Mouse (Mus musculus) ovary, postnatal 14 days (tissue): ENCODE data around the gene Prrc2b.

Source experiments
- DNase-seq: peaks from one replicate; pipeline ENCODE4 v3.0.0; 2022; ENCODE audit warnings: low spot score

The Prrc2b gene

DNA sequence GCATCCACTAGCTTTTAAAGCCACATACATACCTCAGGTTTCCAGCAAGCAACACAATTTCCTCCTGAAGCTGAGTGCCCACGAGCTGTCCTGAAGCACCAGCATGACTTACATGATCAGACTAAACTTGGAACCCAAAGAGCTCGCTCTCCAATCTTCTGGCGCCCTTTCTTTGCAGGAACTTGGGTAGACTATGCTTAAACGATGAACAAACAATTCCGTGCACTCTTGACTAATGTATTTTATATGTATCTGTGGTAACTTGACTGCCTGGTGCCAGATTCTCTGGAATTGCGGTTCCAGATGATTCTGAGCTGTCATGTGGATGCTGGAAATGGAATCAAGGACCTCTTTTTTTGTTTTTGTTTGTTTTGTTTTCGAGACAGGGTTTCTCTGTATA lies 84.6 kb downstream of the Prrc2b start:
- no peak for DNase-seq

DNA sequence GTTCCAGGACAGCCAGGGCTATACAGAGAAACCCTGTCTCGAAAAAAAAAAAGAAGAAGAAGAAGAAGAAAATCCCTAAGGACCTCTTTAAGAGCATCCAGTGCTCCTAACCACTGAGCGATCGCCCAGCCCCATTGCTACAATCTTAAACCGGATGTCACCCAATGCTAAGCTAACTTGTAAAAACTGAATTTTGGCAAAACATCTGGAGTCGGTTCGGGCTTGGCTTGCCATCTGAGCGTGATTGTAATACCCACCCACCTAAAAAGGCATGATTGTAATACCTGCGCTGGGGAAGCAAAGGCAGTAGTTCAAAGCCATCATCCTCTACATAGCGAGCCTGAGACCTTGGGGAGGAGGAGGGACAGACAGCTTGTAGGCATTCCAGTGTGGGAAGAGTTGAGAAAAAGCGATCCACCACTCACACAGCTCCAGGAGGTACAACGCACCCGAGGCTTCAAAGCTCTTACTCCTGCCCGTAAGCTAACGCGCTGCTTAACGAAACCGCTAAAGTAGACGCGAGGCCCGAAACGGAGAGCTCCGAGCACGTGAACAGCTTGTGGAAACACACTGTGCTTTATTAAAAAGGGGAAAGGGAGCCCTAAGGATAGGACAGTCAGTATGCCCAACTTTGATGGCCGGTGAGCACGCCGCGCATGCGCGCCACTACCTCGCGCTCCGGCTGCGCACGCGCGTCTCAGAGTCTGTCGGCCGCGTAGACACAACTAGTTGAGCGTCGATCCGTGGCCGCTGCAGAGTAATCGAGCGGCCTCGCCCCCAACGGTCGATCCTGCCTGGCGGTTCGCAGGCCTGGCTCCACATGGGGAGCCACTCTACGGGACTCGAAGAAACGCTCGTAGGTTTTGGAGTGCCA lies 85.2 kb downstream of the Prrc2b start, which contains the start of gene Pomt1:
Gene Pomt1 (plus strand): TSS at position 705 of the 874 bp plus-strand sequence.
- peak; percentile 87 for DNase-seq

DNA sequence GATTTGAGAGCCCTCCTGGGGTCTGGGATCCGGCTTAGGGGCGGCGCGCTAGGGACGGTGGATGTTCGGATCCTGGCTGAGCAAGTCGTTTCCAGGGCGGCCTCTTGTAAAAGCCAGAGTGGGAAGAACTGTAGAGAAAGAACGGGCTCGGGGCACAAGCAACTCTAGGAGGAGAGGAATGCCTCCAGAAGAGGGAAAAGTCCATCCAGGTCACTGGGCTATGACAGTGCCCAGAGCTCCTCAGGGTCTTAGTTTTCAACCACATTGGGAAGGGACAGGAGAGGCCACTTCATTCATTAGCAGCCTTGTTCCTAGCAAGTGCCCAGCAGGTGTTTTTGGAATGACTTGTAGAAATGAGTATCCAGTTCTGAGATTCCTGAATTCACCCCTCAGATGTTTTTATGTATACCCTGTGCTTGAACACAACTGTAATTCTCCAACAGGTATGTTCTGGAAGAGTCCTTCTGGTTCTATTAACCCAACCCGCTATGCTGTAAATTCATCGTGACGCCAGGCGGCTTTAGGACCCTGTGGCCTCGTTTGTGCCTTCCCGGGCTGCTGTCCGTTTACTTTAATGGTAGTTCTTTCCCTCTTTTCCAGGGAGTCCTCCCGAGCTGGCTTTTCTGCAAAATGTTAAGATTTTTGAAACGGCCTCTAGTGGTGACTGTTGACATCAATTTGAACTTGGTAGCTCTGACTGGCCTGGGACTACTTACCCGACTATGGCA lies 86.0 kb downstream of the Prrc2b start:
- DNase-seq = peak; percentile 33

DNA sequence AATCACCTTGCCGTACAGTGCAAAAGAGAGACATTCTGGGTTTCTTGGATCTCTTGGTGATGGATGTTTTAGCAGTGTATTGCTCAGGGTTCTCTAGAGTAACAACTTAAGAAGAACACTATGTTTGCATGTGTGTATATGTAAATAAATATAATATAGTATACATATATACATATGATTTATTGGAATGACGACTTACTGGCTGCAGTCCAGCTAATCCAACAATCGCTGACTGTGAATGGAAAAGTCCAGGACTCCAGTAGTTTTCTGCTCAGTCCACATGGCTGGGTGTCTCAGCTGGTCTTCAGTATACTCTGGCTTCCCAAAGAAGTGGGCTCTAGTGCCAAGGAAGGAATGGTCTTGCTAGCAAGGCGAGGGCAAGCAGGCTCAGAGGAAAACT lies 86.7 kb downstream of the Prrc2b start:
- no peak for DNase-seq

DNA sequence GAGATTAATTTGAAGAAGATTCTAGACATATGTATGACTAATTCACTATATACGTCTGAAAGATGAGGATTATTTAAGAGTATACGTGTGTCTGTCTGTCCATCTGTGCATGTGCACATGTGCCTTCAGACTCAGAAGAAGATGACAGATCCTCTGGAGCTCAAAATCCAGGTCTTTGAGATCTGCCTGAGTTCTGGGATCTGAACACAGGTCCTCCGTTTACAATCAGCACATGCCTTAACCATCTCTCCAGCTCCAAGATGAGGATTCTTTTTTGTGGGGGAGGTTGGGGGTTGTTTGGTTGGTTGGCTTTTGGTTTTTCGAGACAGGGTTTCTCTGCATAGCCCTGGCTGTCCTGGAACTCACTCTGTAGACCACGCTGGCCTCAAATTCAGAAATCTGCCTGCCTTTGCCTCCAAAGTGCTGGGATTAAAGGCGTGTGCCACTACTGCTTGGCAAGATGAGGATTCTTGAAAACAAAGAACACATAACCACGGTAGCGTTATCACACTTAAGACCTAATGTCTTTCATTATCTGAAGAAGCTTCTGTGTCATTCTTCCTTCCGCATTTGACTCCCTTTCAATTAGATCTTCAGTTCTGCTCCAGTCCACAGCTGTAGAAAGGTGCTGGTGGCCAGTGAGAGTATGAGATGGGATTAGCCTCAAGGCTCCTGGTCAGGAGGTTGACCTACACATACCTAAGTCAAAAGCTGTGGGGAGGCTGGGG lies 88.0 kb downstream of the Prrc2b start:
- no peak for DNase-seq

DNA sequence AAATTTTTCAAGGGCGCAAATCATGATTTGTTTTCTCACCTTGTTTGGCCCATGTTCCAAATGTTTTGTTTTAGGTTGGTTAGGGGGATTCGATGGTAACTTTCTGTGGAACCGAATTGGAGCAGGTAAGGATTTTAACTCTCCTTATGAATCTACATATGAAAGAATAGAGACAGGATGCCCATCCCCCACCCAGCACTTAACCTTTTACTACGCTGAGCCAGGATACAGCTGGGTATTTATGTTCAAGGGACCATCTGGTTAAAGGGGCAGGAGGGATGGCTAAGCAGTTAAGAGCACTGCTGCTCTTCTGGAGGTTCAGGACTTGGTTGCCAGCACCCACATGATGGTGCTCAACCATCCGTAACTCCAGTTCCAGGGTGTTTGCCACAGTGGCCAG lies 89.7 kb downstream of the Prrc2b start:
- no peak for DNase-seq

DNA sequence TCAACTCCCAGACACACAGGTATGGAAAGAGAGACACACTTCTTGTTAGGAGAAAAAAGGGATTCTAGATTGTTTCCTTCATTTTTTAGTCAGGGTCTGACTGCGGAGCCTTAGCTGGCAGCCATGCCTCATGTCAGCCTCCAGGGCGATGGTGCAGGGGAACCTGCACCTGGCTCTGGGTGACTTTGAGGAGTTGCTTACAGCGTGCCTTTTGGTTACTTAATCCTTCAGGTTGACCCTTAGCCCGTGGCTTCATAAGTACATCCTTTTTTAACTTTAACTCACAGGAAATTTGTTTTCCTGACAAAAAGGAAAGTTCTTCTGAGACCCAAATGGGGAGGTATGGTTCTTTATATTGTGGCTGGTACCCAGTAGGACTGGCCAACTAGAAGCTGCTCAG lies 92.1 kb downstream of the Prrc2b start:
- no peak for DNase-seq

DNA sequence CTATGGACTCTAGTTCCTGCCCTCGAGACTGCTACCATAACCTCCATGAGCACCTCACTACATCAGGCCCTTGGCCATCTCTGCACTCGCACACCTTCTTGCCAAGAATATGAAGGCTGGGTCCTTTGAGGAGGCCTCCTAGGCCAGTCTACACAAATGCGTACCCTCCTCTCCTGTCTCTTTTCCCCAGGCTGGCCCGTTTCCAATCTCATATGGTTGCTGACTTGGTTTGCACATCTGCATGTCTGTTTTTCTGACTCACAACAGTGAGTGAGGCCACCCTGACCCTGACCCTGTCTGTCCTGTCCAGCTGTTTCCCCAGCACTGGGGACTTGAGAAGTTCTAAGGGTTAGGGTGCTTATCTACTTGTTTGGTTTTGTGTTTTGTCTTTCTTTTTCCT lies 95.9 kb downstream of the Prrc2b start:
- no peak for DNase-seq

DNA sequence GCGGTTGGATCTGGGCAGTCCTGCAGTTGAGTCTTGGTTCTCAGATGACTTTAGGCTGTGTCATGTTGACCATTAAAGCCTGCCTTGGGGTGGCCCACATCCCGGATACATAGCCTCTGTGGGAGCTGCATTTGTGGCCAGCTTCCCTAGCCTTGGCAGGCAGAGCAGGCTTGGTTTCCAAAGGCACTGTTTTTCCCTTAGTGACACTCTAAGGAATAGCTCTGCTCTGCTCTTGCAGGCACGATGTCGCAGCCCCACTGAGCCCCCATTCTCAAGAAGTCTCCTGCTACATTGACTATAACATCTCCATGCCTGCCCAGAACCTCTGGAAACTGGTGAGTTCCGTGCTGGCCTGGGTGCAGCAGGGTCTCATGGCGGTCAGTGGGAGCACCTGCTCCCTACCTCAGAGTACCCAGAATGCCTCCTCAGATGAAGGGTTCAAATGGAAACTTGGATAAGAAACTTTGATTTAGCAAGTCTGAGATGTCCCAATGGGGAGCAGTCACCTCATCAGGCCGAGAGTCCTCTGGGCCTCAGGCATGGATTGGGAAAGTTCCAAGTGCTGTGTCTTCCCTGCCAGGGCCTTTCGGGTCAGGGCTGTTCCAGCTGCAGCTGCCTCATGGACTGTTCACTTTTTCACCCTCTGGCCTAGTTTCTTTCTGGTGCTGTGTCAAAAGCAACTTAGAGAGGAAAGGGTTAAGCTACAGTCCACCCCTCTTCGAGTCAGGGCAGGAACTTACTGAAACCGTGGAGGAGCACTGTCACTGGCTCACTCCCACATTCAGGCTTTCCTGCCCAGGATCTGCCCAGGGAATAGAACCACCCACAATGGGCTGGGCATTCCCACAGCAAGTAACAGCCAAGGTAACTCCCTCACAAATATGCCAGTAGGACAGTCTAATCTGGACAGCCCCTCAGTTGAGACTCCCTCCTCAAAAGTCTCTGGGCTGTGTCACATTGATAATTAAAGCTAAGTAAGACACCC lies 97.8 kb downstream of the Prrc2b start:
- DNase-seq = no peak

DNA sequence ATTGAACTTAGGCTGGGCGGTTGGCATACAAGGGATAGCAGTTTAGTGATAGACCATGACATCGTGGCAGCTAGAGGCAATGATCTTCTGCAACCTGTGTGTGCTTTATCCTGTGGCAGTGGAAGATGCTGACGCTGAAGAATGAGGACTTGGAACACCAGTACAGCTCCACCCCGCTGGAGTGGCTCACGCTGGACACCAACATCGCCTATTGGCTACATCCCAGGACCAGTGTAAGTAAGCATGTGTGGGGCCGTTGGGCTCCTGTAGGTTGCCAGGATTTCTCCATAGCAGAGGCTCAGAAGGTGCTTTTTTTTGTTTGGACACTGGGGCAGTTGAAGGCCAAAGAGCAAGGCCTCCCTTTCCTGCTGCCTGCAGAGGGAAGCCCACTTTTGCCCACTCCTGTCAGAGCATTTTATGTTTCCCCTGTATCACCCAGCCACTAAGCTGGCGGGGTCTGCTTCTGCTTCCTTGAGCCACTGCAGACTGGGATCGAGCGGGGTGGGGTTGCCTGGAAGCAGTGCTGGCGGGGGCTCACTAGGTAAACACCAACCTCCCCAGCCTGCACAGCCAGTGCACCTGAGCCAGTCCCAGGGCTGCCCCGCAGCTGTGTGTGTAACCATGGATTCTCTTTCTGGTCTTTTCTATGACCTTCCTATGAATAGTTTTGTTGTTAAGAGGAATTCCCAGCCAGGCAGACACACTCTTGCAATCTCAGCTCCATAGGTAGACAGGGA lies 101.1 kb downstream of the Prrc2b start:
- DNase-seq = no peak

DNA sequence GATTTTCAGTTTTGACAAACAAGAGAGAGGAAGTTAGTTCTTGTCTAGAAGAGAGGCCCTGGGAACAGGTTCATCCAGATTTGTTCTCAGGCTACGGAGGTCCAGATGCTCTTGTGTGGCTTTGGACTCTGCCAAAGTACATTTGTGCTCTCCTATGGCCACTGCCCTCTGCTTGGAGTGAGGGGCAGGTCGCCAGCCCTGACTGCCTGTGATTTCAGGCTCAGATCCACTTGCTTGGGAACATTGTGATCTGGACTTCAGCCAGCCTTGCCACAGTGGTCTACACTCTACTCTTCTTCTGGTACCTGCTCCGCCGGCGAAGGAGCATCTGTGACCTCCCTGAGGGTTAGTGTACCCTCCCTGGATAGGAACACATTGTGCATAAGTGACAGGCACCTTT lies 101.8 kb downstream of the Prrc2b start:
- no peak for DNase-seq

DNA sequence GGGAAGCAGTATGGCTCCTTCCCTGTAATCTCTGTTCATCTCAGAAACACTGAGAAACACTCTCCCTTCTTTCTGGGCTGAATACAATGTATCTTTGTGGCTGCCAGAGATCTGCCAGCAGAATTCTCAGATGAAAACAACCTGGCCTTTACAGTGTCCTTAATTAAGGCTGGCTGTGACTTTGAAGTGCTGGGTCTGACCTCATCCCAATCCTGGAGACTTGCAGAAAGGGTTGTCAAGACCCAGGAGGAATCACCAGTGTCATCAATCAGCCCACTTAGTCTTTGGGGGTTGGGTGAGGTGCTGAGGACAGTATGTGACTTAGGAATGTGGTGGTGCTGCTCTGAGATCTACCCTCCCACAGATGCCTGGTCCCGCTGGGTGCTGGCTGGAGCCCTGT lies 102.5 kb downstream of the Prrc2b start:
- no peak for DNase-seq

DNA sequence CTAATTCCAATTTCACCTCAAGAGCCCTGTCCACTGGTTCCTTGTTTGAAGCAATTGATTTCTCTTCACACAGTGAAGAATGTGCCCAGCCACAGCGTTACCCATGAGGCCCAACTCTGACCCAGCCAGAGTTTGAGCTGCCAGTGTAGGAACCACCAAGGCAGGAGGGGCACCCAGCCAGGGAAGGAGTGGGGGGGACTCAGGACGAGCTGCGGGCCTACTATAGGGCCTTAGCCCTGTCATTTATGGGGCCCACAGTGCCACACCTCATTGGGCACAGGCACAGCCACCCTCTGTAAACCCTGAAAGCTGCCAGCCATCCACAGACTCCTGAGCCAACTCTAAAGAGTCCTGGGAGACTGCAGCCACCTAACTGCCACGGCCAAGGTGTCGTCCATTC lies 103.7 kb downstream of the Prrc2b start:
- no peak for DNase-seq

DNA sequence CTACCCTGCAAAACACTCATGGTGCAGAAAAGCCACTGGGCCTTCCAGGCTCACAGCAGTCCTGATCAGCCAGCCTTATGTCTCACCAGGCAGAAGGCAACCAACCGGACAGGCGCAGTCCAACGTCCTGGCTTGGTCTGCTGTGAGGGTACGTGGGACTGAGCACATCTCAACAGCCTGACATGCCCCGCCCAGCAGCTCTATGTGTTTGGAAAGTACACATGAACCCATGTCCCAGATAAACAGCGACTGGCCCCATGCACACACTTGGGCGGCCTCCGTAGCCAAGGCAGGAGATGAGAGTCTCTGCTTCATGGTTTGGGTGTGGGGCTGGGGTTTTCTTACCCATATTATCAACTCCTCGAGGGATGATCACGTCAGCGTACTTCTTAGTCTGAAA lies 105.4 kb downstream of the Prrc2b start:
- no peak for DNase-seq

DNA sequence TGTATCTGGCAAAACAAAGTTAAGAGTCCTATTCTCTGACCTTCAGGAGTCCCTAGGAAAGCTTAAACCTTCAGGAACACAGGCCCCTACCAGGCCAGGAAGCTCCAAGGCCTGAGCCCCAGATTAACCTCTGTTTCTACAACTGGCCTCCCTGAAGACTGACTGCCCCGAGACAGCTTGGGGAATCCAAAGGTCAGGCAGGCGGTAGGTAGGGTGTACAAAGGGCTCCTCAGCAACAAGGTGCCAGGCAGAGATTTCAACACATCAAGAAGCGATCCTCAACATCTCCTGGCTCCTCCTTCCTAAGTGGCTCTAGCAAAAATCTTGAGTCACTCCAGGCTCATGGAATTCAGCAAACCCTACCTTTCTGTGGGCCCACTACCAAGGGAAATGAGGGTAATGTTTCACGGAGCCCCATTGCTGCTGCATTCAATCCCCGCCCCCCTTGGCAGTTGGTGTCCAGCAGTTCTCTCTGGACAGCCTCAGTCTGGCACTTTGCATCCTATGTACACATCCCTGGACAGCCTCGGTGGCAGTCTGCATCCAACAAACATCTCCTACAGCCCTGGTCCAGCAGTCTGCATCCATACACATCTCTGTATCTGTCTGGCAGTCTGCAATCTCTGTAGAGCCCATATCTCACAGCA lies 108.1 kb downstream of the Prrc2b start:
- DNase-seq = no peak

DNA sequence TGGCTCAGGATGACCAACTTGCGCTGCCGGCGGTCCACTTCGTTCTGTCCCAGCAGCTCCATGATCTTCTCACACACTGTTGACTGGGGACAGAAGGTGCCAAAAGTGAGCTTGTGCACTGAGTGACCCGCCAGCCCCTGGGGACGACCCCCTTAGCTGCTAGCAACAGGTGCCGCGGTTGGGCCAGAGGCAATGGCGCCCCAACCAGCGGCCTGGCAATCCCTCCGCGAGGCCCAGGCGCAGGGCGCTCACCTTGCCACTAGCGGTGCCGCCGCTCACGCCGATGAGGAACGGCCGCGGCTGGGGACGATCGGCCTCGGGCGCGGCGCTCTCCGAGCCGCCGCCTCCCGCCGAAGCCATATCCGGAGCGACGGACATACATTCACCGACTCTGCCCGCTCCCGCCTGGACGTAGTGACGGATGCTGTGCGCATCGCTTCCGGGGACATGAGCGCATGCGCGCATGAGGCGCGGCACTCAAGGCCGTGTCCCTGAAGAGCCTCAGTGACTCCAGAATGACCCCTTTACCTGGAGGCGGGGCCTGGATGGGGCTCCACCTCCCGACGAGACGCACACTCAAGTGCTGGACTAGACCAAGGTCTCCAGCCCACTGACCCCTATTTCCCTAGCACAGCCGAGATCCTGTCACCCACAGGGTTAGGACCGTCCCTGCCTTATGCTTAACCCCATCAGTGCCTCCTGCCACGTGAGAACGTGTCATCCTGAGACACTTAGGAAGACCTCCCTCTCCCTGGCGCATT lies 109.0 kb downstream of the Prrc2b start, which contains the start of gene Uck1:
Gene Uck1 (minus strand): TSS at position 503 of the 761 bp plus-strand sequence.
- peak; percentile 77 for DNase-seq

DNA sequence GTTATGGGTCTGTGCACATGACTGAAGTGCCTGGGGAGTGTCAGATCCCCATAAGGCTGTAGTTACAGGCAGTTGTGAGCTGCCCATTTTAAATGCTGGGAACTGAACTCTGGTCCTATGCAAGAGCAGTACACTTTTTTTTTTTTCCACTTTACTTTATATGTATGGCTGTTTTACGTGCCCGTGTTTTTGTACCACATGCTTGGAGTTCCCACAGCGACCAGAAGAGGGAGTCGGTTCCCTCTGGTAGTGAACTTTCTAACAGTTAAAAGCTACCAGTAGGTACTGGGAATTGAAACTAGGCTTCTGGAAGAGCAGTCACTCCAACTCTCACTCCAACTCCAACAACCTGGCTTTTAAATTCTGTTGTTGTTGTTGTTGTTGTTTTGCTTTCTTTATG lies 109.8 kb downstream of the Prrc2b start:
- DNase-seq = no peak

DNA sequence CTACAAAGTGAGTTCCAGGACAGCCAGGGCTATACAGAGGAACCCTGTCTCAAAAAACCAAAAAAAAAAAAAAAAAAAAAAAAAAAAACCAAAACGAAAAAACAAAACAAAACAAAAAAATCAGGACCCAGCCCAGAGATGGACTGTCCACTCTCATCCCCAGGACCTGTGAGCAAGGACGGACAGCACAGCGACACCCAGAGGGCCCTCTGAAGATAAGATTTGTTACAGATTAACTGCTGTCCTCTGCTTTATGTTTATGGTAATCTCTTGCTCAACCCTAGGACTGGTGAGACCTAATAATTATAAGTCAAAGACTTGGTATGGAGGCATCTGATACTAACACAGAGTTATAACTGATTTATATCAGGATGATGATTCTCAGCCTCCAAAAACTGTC lies 124.9 kb downstream of the Prrc2b start:
- no peak for DNase-seq

DNA sequence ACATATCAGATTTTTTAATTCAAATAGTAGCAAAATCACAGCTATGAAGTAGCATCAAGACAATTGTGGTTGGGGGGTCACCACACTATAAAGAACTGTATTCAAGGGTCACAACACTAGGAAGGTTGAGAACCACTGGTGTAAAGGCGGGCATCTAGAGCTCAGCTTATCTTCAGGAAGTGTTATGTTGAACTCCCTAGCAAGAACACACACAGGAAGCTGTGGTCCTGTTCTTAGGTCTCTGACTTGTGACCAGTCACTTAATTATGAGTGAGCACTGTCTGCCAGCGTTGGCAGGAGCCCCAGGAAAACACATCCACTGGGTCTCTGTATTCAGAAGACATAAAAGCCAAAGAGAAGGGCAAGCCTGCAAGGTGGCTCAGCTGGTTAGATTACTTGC lies 131.4 kb downstream of the Prrc2b start:
- no peak for DNase-seq
